Mouse (Mus musculus): ENCODE measurements around the gene Atg7. TPM values are rescaled to one million over a fixed set of nuclear protein-coding genes. Genes with fewer than 3 reads are reported as not detected.

Atg7 gene
- polyA plus RNA-seq, 1 experiment from 2014 or later = 13.5 TPM

DNA sequence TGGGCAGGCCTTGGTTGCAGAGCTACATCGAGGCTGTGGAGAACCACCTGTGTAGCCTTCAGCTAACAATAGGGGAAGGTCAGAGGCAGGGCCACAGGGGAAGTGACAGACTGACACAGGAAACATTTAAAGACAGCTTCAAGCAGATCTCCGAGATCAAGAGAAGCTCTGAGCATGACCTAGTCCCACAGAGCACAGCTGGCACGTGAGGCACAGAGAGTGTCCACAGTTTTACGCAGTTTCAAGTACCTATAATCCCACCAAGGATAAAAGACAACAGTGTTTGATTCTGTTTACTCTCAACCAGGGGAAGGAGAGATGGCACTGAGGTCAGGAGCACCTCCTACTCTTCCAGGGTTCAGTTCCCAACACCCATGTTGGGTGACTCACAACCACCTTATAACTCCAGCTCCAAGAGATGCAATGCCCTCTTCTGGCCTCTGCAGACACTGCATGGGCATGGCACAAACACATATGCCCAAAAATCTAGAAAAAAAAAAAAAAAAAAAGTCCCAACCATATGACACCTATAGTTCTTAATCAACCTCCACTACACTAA, 251.7 kb downstream of the Atg7 start:
- no peak overlapping the region for H3K27ac ChIP-seq (ENCODE audit: low read depth, low read length)
- peaks cover 25% of the 10 kb centered on the region for H3K4me1 ChIP-seq (replicated peaks; ENCODE audit: control insufficient read depth, insufficient read depth, low read length)
- no peak overlapping the region for H3K9ac ChIP-seq (ENCODE audit: low read depth, low read length)
- 74% methylated on average over 4 of the region's 4 CpGs for WGBS
- ATAC-seq (ENCODE audit: low FRiP score) = no peak
- no peak overlapping the region for H3K4me2 ChIP-seq (replicated peaks; ENCODE audit: low read depth, low read length)
- no peak overlapping the region for H3K4me3 ChIP-seq (ENCODE audit: low read depth, low read length)
- H3K36me3 ChIP-seq (ENCODE audit: control insufficient read depth, insufficient read depth, low read length) = no peaks in the 10 kb centered on the region
- no peak for DNase-seq (ENCODE audit: low spot score)
- no peaks in the 10 kb centered on the region for H3K9me3 ChIP-seq (ENCODE audit: control insufficient read depth, low read length)
- H3K27me3 ChIP-seq (ENCODE audit: control insufficient read depth, insufficient read depth, low read length) = no peaks in the 10 kb centered on the region

DNA sequence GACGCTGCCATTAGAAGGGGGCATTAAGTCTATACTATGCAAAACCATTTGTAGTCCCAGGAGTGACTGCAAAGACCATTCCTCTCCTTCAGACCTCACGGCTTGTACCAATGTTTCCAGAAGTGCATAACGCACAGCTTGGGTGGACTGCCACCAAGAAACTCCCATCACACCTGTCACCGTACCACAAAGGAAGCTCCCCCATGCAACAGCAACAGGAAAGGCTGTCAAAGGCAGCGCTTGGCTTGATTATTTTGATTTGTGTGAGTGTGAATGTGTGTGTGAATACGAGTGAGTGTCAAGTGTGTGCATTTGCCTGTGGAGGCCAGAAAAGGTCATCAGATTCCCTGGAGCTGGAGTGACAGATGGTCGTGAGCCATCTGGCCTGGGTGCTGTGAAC, 252.3 kb downstream of the Atg7 start:
- H3K4me1 ChIP-seq (replicated peaks; ENCODE audit: control insufficient read depth, insufficient read depth, low read length) = peaks cover 24% of the 10 kb centered on the region
- no peak for ATAC-seq (ENCODE audit: low FRiP score)

DNA sequence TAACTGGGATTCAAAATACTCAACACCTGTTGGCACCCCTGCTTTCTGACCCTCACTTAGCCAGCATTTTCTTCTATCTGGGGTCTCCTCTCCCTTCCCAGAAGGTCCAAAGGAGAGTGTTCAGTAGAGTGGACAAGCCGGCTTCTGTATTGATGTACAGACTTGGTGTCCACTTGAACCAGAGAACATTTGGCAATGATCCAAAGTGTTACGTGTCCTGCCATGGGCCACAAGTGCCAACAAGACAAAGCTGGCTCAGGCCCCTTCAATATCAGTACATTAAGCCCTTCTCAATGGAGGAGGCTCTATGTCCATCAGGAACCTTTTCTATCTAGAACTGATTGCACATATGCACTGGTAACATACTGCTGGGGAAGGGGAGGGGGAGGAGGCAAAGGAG, 253.4 kb downstream of the Atg7 start:
- WGBS = 94% methylated on average over 2 of the region's 2 CpGs
- H3K27ac ChIP-seq (ENCODE audit: low read depth, low read length) = no peak overlapping the region
- no peak overlapping the region for H3K4me2 ChIP-seq (replicated peaks; ENCODE audit: low read depth, low read length)
- ATAC-seq (ENCODE audit: low FRiP score) = no peak
- H3K4me1 ChIP-seq (replicated peaks; ENCODE audit: control insufficient read depth, insufficient read depth, low read length) = peaks cover 24% of the 10 kb centered on the region
- H3K9me3 ChIP-seq (ENCODE audit: control insufficient read depth, low read length) = no peaks in the 10 kb centered on the region
- H3K27me3 ChIP-seq (ENCODE audit: control insufficient read depth, insufficient read depth, low read length) = no peaks in the 10 kb centered on the region
- no peaks in the 10 kb centered on the region for H3K36me3 ChIP-seq (ENCODE audit: control insufficient read depth, insufficient read depth, low read length)
- H3K4me3 ChIP-seq (ENCODE audit: low read depth, low read length) = no peak overlapping the region
- H3K9ac ChIP-seq (ENCODE audit: low read depth, low read length) = no peak overlapping the region
- DNase-seq (ENCODE audit: low spot score) = no peak

More for the DNA sequence above, 252.3 kb downstream of the Atg7 start:
- H3K27ac ChIP-seq (ENCODE audit: low read depth, low read length) = no peak overlapping the region
- H3K4me2 ChIP-seq (replicated peaks; ENCODE audit: low read depth, low read length) = no peak overlapping the region
- no peak overlapping the region for H3K9ac ChIP-seq (ENCODE audit: low read depth, low read length)
- H3K4me3 ChIP-seq (ENCODE audit: low read depth, low read length) = no peak overlapping the region
- WGBS = 93% methylated on average over 7 of the region's 7 CpGs
- H3K36me3 ChIP-seq (ENCODE audit: control insufficient read depth, insufficient read depth, low read length) = no peaks in the 10 kb centered on the region
- DNase-seq (ENCODE audit: low spot score) = no peak
- H3K27me3 ChIP-seq (ENCODE audit: control insufficient read depth, insufficient read depth, low read length) = no peaks in the 10 kb centered on the region
- no peaks in the 10 kb centered on the region for H3K9me3 ChIP-seq (ENCODE audit: control insufficient read depth, low read length)

DNA sequence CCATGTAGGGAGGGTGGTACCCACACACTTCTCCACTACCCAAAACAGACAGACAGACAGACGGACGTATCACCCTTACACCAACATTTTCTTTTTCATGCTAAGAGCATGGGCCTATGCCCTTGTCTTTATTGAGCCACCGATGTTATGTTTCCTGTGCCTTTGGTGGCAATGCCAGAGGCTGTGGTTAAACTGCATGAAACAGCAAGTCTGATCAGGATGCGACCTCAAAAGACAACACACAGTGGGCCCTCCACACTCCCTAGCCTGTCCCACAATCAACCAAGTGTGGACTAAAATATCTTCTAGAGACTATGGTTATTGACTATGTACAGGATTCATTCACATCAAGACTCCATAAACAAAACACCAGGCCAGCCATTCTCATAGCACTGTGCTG, 256.1 kb downstream of the Atg7 start:
- Histone ChIP-seq H3K27ac (ENCODE audit: low read depth, low read length) (no peak overlapping the region), H3K9me3 (ENCODE audit: control insufficient read depth, low read length) (no peaks in the 10 kb centered on the region), H3K4me1 (replicated peaks; ENCODE audit: control insufficient read depth, insufficient read depth, low read length) (peaks cover 14% of the 10 kb centered on the region), H3K36me3 (ENCODE audit: control insufficient read depth, insufficient read depth, low read length) (no peaks in the 10 kb centered on the region), H3K4me3 (ENCODE audit: low read depth, low read length) (no peak overlapping the region), H3K4me2 (replicated peaks; ENCODE audit: low read depth, low read length) (no peak overlapping the region), H3K27me3 (ENCODE audit: control insufficient read depth, insufficient read depth, low read length) (no peaks in the 10 kb centered on the region), H3K9ac (ENCODE audit: low read depth, low read length) (no peak overlapping the region)
- 95% methylated on average over 4 of the region's 4 CpGs for WGBS
- no peak for DNase-seq (ENCODE audit: low spot score)
- ATAC-seq (ENCODE audit: low FRiP score) = no peak

DNA sequence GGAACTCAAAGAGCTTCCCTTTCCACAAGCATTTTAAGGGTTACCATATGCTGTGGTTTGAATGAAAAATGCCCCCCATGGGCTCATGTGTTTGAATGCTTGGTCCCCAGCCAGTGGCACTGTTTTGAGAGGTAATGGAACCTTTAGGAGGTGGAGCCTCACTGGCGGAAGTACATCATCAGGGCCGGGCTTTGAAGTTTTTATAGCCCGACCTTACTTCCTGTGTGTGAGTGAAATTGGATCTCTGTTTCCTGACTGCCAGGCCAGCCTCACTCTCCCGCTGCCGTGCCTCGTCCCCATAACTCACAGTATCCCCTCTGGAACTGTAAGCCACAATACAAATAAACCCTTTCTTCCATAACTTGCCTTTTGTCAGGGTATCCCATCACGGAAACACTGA, 256.8 kb downstream of the Atg7 start:
- no peak overlapping the region for H3K27ac ChIP-seq (ENCODE audit: low read depth, low read length)
- H3K4me1 ChIP-seq (replicated peaks; ENCODE audit: control insufficient read depth, insufficient read depth, low read length) = peaks cover 15% of the 10 kb centered on the region
- WGBS = 52% methylated on average over 7 of the region's 7 CpGs
- H3K4me3 ChIP-seq (ENCODE audit: low read depth, low read length) = no peak overlapping the region
- H3K4me2 ChIP-seq (replicated peaks; ENCODE audit: low read depth, low read length) = no peak overlapping the region
- DNase-seq (ENCODE audit: low spot score) (peak; percentile 45), ATAC-seq (ENCODE audit: low FRiP score) (no peak)
- H3K9ac ChIP-seq (ENCODE audit: low read depth, low read length) = no peak overlapping the region
- H3K27me3 ChIP-seq (ENCODE audit: control insufficient read depth, insufficient read depth, low read length) = no peaks in the 10 kb centered on the region
- no peaks in the 10 kb centered on the region for H3K9me3 ChIP-seq (ENCODE audit: control insufficient read depth, low read length)
- no peaks in the 10 kb centered on the region for H3K36me3 ChIP-seq (ENCODE audit: control insufficient read depth, insufficient read depth, low read length)

DNA sequence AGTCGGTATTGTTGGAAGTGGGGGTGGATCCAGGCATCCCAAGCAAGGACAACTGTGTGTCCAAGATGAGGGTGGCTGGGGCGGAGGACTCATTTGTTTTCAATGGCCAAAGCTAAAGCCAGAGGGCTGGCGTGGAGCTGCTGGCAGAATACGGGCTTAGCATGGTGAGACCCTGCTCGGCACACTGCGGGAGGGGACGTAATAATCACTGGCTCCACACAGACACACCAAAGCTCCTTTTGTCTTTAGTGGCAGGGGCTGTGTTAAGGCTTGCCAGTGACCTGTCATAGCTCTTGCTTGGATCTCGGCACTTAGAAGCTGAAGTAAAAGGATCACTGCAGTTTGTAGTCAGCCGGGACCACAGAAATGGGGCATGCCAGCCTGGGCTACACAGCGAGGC, 257.3 kb downstream of the Atg7 start:
- Histone ChIP-seq H3K4me3 (ENCODE audit: low read depth, low read length) (no peak overlapping the region), H3K36me3 (ENCODE audit: control insufficient read depth, insufficient read depth, low read length) (no peaks in the 10 kb centered on the region), H3K27me3 (ENCODE audit: control insufficient read depth, insufficient read depth, low read length) (no peaks in the 10 kb centered on the region), H3K4me1 (replicated peaks; ENCODE audit: control insufficient read depth, insufficient read depth, low read length) (peaks cover 15% of the 10 kb centered on the region), H3K4me2 (replicated peaks; ENCODE audit: low read depth, low read length) (no peak overlapping the region), H3K27ac (ENCODE audit: low read depth, low read length) (peak overlapping the region; percentile 71; the same call in 1 of the 2 replicates), H3K9ac (ENCODE audit: low read depth, low read length) (no peak overlapping the region), H3K9me3 (ENCODE audit: control insufficient read depth, low read length) (no peaks in the 10 kb centered on the region)
- DNase-seq (ENCODE audit: low spot score) = no peak
- ATAC-seq (ENCODE audit: low FRiP score) = no peak
- 47% methylated on average over 10 of the region's 10 CpGs for WGBS

DNA sequence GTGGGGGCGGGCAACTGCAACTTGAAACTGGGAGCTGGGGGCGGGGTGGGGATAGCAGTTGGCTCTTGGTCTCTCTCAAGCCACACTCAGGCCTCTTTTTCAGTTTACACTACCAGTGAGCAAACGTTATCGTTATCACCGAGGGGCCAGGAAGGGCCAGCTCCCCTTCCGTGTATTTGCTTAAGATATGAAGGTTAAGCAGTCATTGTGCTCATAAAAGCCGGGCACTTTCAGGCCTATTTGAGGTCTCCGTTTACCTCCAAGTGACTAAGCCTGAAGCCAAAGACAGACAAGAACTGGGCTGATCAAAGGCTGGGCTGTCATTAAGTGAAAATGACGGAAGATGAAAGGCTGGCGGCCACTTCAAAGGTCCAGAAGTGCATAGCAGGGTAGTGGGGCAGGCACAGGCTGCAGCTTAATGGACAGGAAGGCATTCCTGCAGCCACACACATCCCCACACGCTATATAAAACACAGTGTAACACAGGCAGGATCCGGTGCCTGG, 258.5 kb downstream of the Atg7 start:
- Histone ChIP-seq H3K27me3 (ENCODE audit: control insufficient read depth, insufficient read depth, low read length) (no peaks in the 10 kb centered on the region), H3K36me3 (ENCODE audit: control insufficient read depth, insufficient read depth, low read length) (no peaks in the 10 kb centered on the region), H3K4me2 (replicated peaks; ENCODE audit: low read depth, low read length) (peak overlapping the region; percentile 15; the same call in 1 of the 2 replicates), H3K4me1 (replicated peaks; ENCODE audit: control insufficient read depth, insufficient read depth, low read length) (peaks cover 15% of the 10 kb centered on the region), H3K9ac (ENCODE audit: low read depth, low read length) (no peak overlapping the region), H3K9me3 (ENCODE audit: control insufficient read depth, low read length) (no peaks in the 10 kb centered on the region), H3K27ac (ENCODE audit: low read depth, low read length) (peak overlapping the region; percentile 17; the same call in 1 of the 2 replicates), H3K4me3 (ENCODE audit: low read depth, low read length) (no peak overlapping the region)
- WGBS = 10% methylated on average over 12 of the region's 12 CpGs
- DNase-seq (ENCODE audit: low spot score) = peak; percentile 59
- ATAC-seq (ENCODE audit: low FRiP score) = peak; percentile 34; the same call in 1 of the 2 replicates

DNA sequence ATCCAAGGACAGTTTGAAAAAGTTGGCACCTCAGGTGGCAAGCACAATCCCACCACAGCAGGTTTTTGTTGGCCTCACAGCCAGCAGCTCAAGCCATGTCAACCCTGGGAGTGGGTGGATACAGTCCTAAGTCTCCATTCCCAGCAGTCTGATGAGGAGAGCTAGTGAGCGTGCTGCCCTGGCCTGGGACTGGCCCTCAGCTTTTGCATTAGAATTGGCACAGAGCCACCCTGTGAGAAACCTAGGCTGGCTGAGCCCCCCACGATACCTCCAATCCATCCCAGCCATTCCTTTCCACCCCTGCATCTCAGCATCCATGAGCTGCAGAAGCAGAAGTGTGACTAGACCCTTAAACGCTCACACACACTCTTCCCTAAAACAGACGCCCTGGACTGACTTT, 259.0 kb downstream of the Atg7 start:
- Histone ChIP-seq H3K36me3 (ENCODE audit: control insufficient read depth, insufficient read depth, low read length) (no peaks in the 10 kb centered on the region), H3K9ac (ENCODE audit: low read depth, low read length) (0 out of 2 replicates have a peak overlapping the region, but pooled peaks have one; percentile 8), H3K27ac (ENCODE audit: low read depth, low read length) (peak overlapping the region; percentile 17; the same call in 1 of the 2 replicates), H3K4me2 (replicated peaks; ENCODE audit: low read depth, low read length) (0 out of 2 replicates have a peak overlapping the region, but pooled peaks have one; percentile 12), H3K27me3 (ENCODE audit: control insufficient read depth, insufficient read depth, low read length) (no peaks in the 10 kb centered on the region), H3K4me3 (ENCODE audit: low read depth, low read length) (no peak overlapping the region), H3K4me1 (replicated peaks; ENCODE audit: control insufficient read depth, insufficient read depth, low read length) (peaks cover 15% of the 10 kb centered on the region), H3K9me3 (ENCODE audit: control insufficient read depth, low read length) (no peaks in the 10 kb centered on the region)
- DNase-seq (ENCODE audit: low spot score) (no peak), ATAC-seq (ENCODE audit: low FRiP score) (peak; percentile 39; the same call in 1 of the 2 replicates)
- 27% methylated on average over 4 of the region's 4 CpGs for WGBS

DNA sequence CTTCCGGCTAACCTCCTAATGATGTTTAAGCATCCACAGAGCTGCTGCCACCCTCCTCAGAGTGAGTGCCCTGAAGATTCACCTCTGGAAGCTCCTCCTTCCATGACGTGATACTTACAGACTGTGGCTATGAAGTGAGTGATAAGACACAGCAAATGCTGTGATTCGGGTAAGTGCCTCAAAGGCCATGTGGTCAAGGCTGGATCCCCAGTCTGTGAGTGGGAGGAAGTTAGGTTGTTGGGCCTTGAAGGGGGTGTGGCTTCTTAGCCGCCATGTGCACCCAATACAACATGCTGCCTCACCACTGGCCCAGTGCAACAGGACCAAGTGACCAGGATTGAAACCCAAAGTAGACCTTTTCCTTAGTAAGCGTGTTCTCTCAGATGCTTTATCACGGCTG, 261.3 kb downstream of the Atg7 start:
- no peak for DNase-seq (ENCODE audit: low spot score)
- WGBS = 84% methylated on average over 6 of the region's 6 CpGs
- H3K4me2 ChIP-seq (replicated peaks; ENCODE audit: low read depth, low read length) = no peak overlapping the region
- H3K27me3 ChIP-seq (ENCODE audit: control insufficient read depth, insufficient read depth, low read length) = no peaks in the 10 kb centered on the region
- H3K4me1 ChIP-seq (replicated peaks; ENCODE audit: control insufficient read depth, insufficient read depth, low read length) = peaks cover 15% of the 10 kb centered on the region
- no peak overlapping the region for H3K27ac ChIP-seq (ENCODE audit: low read depth, low read length)
- no peak overlapping the region for H3K9ac ChIP-seq (ENCODE audit: low read depth, low read length)
- H3K4me3 ChIP-seq (ENCODE audit: low read depth, low read length) = no peak overlapping the region
- ATAC-seq (ENCODE audit: low FRiP score) = no peak
- no peaks in the 10 kb centered on the region for H3K36me3 ChIP-seq (ENCODE audit: control insufficient read depth, insufficient read depth, low read length)
- no peaks in the 10 kb centered on the region for H3K9me3 ChIP-seq (ENCODE audit: control insufficient read depth, low read length)
